Mouse (Mus musculus) cerebellum, postnatal 4 days (tissue): ENCODE data around the gene Pof1b.

Source experiments
- DNase-seq, 2 experiments: peaks; one replicate each; pipeline ENCODE4 v3.0.0; 2022; ENCODE audit warnings: low spot score in 2 of 2, mixed read lengths in 1 of 2

The Pof1b gene

GRCm38 (mm10) chrX:112698508-112698907 is at the start of gene Pof1b:
Gene Pof1b (minus strand): TSS chrX:112698651.
- no peak for DNase-seq

- no peak for DNase-seq
Observed at GRCm38 (mm10) chrX:112716587-112716986, 18.1 kb upstream of the Pof1b start.

- DNase-seq: no peak
Observed at GRCm38 (mm10) chrX:112694392-112694791, 4.1 kb downstream of the Pof1b start.

- no peak for DNase-seq
Observed at GRCm38 (mm10) chrX:112680605-112681004, 17.8 kb downstream of the Pof1b start.

- DNase-seq: no peak
Observed at GRCm38 (mm10) chrX:112675525-112675924, 22.9 kb downstream of the Pof1b start.

GRCm38 (mm10) chrX:112601306-112602120 is 96.9 kb downstream of the Pof1b start:
- peak; percentile 20 to 62 for DNase-seq

- peak; percentile 23 to 74 for DNase-seq
Observed at GRCm38 (mm10) chrX:112600511-112601305, 97.7 kb downstream of the Pof1b start, which contains the start of gene Zfp711. Gene Zfp711 (plus strand): TSS chrX:112600526.
